Mouse (Mus musculus) testis, adult 2 months (tissue): ENCODE results near the gene Gipc2.

ENCODE experiments used
- CTCF ChIP-seq: fragments of 200-500 bp; IDR thresholded peaks from 2 replicates; pipeline ENCODE4 v1.5.1; 2012; ENCODE audit warnings: low read depth, mild to moderate bottlenecking, inconsistent platforms, low read length, moderate library complexity; ENCODE audit not compliant: control insufficient read depth, insufficient read depth, insufficient replicate concordance
- POLR2A ChIP-seq: fragments of 200-500 bp; IDR thresholded peaks from 2 replicates; pipeline ENCODE4 v1.6.1; 2012; ENCODE audit warnings: low read depth, mild to moderate bottlenecking, inconsistent platforms, low read length, moderate library complexity; ENCODE audit not compliant: control insufficient read depth

- TF ChIP-seq CTCF, result no peak
- no peak for TF ChIP-seq POLR2A
Observed at GRCm38 (mm10) chr3:152180624-152181023, 14.6 kb upstream of the Gipc2 start.
